Mouse (Mus musculus): ENCODE measurements around the gene Bax.

DNA sequence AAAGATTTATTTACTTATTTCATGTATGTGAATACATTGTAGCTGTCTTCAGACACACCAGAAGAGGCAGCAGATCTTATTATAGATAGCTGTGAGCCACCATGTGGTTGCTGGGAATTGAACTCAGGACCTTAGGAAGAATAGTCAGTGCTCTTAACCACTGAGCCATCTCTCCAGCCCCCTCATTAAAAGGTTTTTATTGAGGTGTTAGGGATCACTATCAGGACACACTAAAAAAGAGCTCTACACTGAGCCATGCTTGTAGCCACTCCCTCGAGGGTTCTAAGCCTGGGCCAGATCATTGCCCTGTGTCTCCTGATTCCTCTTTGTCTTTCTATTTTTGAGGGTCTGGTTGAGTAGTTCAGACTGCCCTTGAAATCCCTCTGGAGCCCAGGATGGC lies 9.8 kb upstream of the Bax start:
- TF ChIP-seq CTCF (IDR thresholded peaks at IDR 0.05; ENCODE audit: control insufficient read depth, insufficient read depth, low read length) (no peak), POLR2A (IDR thresholded peaks at IDR 0.05; ENCODE audit: borderline replicate concordance, control insufficient read depth, low read depth, low read length) (no peak)

Measured in bone marrow, adult 2 months (tissue).